Mouse (Mus musculus) stomach, postnatal 0 days (tissue): ENCODE measurements around the gene Vps51. TPM values are rescaled to one million over a fixed set of nuclear protein-coding genes. Genes with fewer than 3 reads are reported as not detected.

Experiments
- ATAC-seq: fragments of 200-750 bp; cut with Nextera tagmentation; 2 replicates; pipeline ENCODE4 v1.8.0; 2017; ENCODE audit not compliant: low FRiP score, low TSS enrichment
- DNase-seq: peaks from one replicate; pipeline ENCODE4 v3.0.0-alpha.2; 2016; ENCODE audit warnings: low spot score
- H3K27ac ChIP-seq: fragments of 300-500 bp; sonication (generic); replicated peaks from 2 replicates; pipeline ENCODE4 v1.5.1; 2014; ENCODE audit warnings: mild to moderate bottlenecking, control low read depth
- H3K27me3 ChIP-seq: fragments of 300-500 bp; sonication (generic); 2 replicates; pipeline ENCODE4 v1.6.1; 2014; ENCODE audit warnings: low read length; ENCODE audit not compliant: control insufficient read depth, insufficient read depth
- H3K36me3 ChIP-seq: fragments of 300-500 bp; sonication (generic); 2 replicates; pipeline ENCODE4 v1.6.1; 2014; ENCODE audit warnings: low read length, mixed read lengths; ENCODE audit not compliant: control insufficient read depth, insufficient read depth
- H3K4me1 ChIP-seq: fragments of 300-500 bp; sonication (generic); replicated peaks from 2 replicates; pipeline ENCODE4 v1.6.1; 2014; ENCODE audit warnings: antibody characterized with exemption; ENCODE audit not compliant: control insufficient read depth, insufficient read depth
- H3K4me2 ChIP-seq: fragments of 300-500 bp; sonication (generic); replicated peaks from 2 replicates; pipeline ENCODE4 v1.6.1; 2014; ENCODE audit warnings: low read depth, mild to moderate bottlenecking, control low read depth, moderate library complexity
- H3K4me3 ChIP-seq: fragments of 300-500 bp; sonication (generic); 2 replicates; pipeline ENCODE4 v1.5.1; 2014; ENCODE audit warnings: low read depth, low read length, control low read depth
- H3K9ac ChIP-seq: fragments of 300-500 bp; sonication (generic); 2 replicates; pipeline ENCODE4 v1.6.1; 2014; ENCODE audit warnings: mild to moderate bottlenecking, low read length, control low read depth, mixed read lengths
- H3K9me3 ChIP-seq: fragments of 300-500 bp; sonication (generic); 2 replicates; pipeline ENCODE4 v1.6.1; 2016; ENCODE audit warnings: low read length; ENCODE audit not compliant: control insufficient read depth
- CTCF ChIP-seq: IDR thresholded peaks from 2 replicates; pipeline ENCODE4 v1.5.1; 2016; ENCODE audit warnings: antibody characterized with exemption, low read depth, mild to moderate bottlenecking, moderate library complexity
- EP300 ChIP-seq: optimal IDR thresholded peaks from 2 replicates; pipeline ENCODE3; 2016; ENCODE audit warnings: antibody characterized with exemption
- WGBS: fragments of 180-500 bp; shearing (Covaris S2); extraction: QIAGEN DNeasy Blood & Tissue Kit; methylation state at CpG from one replicate; pipeline ENCODE4 v1.1.7; 2014; 5-methylcytosine and 5-hydroxymethylcytosine counted together
- polyA plus RNA-seq: library from polyadenylated mRNA; unstranded; fragments of >200 nt; fragmentation: Nextera tagmentation; extraction: Ambion mirVana; gene quantifications from 2 replicates; pipeline ENCODE4 v1.2.1, GENCODE M21; 2015

Vps51 gene
- polyA plus RNA-seq, 1 experiment from 2014 or later, result 43.2 TPM

GRCm38 (mm10) chr19:6030520-6031280 lies 46.3 kb downstream of the Vps51 start:
- Histone ChIP-seq H3K4me2 (no peak overlapping the region), H3K27ac (no peak overlapping the region), H3K4me3 (no peak overlapping the region), H3K4me1 (no peaks in the 10 kb centered on the region), H3K27me3 (no peaks in the 10 kb centered on the region), H3K9ac (no peak overlapping the region), H3K36me3 (no peaks in the 10 kb centered on the region), H3K9me3 (no peaks in the 10 kb centered on the region)
- DNase-seq, result peak; percentile 41
- peak; percentile 40; the same call in 1 of the 2 replicates for ATAC-seq
- 58% methylated on average over 14 of the region's 14 CpGs for WGBS
- TF ChIP-seq EP300 (no peak), CTCF (no peak)

DNA sequence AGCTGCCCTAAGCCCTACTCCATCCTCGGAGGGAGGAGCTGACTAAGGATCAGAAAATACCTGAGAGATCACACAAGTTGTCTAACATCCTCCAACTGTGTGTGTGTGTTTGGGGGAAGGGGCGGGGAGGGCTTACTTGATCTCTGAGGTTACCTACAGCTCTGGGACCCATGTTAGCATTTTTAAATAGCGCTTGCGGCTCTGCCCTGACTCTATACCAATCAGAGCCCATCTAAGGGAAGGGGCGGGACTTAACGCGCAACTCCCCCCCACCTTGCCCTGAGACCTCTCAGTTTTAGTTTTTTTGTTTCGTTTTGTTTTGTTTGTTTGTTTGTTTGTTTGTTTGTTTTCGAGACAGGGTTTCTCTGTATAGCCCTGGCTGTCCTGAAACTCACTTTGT lies 47.6 kb downstream of the Vps51 start:
- Histone ChIP-seq H3K9ac (no peak overlapping the region), H3K4me1 (no peaks in the 10 kb centered on the region), H3K4me2 (no peak overlapping the region), H3K9me3 (no peaks in the 10 kb centered on the region), H3K4me3 (no peak overlapping the region), H3K27me3 (no peaks in the 10 kb centered on the region), H3K36me3 (no peaks in the 10 kb centered on the region), H3K27ac (no peak overlapping the region)
- TF ChIP-seq EP300 (no peak), CTCF (no peak)
- DNase-seq (no peak), ATAC-seq (no peak)
- WGBS, result 75% methylated on average over 9 of the region's 9 CpGs

DNA sequence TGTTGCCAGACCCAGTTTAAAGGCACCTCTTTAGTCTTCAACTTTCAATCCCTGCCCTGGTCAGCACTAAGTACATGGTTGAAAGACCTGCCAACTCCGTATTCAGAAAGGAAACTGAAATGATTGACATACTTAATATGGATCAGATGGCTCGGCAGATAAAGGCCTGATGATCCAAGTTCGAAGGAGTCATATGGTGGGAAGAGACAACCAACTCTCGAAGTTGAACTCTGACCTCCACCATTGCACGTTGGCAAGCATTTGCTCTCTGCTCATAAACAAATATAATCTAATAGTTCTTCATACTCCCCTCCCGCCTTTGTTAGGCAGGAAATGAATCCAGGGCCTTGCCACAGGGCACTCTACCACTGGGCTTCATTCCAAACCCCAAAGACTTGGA lies 48.0 kb downstream of the Vps51 start:
- DNase-seq (no peak), ATAC-seq (no peak)
- no peak for TF ChIP-seq CTCF
- 69% methylated on average over 6 of the region's 6 CpGs for WGBS
- no peaks in the 10 kb centered on the region for H3K9me3 ChIP-seq
- no peaks in the 10 kb centered on the region for H3K27me3 ChIP-seq
- no peak overlapping the region for H3K27ac ChIP-seq
- H3K4me2 ChIP-seq, result no peak overlapping the region
- H3K4me1 ChIP-seq, result no peaks in the 10 kb centered on the region
- no peak overlapping the region for H3K4me3 ChIP-seq
- no peaks in the 10 kb centered on the region for H3K36me3 ChIP-seq
- H3K9ac ChIP-seq, result no peak overlapping the region

- DNase-seq, result no peak
- Histone ChIP-seq H3K4me1 (no peaks in the 10 kb centered on the region), H3K36me3 (no peaks in the 10 kb centered on the region), H3K4me2 (no peak overlapping the region), H3K9me3 (no peaks in the 10 kb centered on the region), H3K9ac (no peak overlapping the region), H3K27me3 (no peaks in the 10 kb centered on the region), H3K27ac (no peak overlapping the region), H3K4me3 (no peak overlapping the region)
- 81% methylated on average over 7 of the region's 7 CpGs for WGBS
- TF ChIP-seq CTCF (no peak), EP300 (no peak)
- no peak for ATAC-seq
Observed at GRCm38 (mm10) chr19:6023930-6024329, 53.1 kb downstream of the Vps51 start.

GRCm38 (mm10) chr19:6023059-6023458 lies 54.0 kb downstream of the Vps51 start:
- no peaks in the 10 kb centered on the region for H3K27me3 ChIP-seq
- H3K36me3 ChIP-seq, result no peaks in the 10 kb centered on the region
- H3K9me3 ChIP-seq, result no peaks in the 10 kb centered on the region
- no peak for ATAC-seq
- no peak overlapping the region for H3K27ac ChIP-seq
- no peak overlapping the region for H3K4me2 ChIP-seq
- no peak overlapping the region for H3K4me3 ChIP-seq
- TF ChIP-seq EP300 (no peak), CTCF (no peak)
- no peaks in the 10 kb centered on the region for H3K4me1 ChIP-seq
- H3K9ac ChIP-seq, result no peak overlapping the region
- WGBS, result 63% methylated on average over 8 of the region's 8 CpGs
- DNase-seq, result no peak

- Histone ChIP-seq H3K4me3 (no peak overlapping the region), H3K9ac (no peak overlapping the region), H3K36me3 (no peaks in the 10 kb centered on the region), H3K9me3 (no peaks in the 10 kb centered on the region), H3K4me2 (no peak overlapping the region), H3K27ac (no peak overlapping the region), H3K27me3 (no peaks in the 10 kb centered on the region), H3K4me1 (no peaks in the 10 kb centered on the region)
- DNase-seq, result peak; percentile 47
- whole genome bisulfite sequencing, result 55% methylated on average over 3 of the region's 3 CpGs
- TF ChIP-seq EP300 (no peak), CTCF (peak; percentile 51)
- ATAC-seq, result no peak
Observed at GRCm38 (mm10) chr19:6020276-6020675, 56.8 kb downstream of the Vps51 start.
